Mouse (Mus musculus): ENCODE data around the gene R3hdm4.

R3hdm4 gene

DNA sequence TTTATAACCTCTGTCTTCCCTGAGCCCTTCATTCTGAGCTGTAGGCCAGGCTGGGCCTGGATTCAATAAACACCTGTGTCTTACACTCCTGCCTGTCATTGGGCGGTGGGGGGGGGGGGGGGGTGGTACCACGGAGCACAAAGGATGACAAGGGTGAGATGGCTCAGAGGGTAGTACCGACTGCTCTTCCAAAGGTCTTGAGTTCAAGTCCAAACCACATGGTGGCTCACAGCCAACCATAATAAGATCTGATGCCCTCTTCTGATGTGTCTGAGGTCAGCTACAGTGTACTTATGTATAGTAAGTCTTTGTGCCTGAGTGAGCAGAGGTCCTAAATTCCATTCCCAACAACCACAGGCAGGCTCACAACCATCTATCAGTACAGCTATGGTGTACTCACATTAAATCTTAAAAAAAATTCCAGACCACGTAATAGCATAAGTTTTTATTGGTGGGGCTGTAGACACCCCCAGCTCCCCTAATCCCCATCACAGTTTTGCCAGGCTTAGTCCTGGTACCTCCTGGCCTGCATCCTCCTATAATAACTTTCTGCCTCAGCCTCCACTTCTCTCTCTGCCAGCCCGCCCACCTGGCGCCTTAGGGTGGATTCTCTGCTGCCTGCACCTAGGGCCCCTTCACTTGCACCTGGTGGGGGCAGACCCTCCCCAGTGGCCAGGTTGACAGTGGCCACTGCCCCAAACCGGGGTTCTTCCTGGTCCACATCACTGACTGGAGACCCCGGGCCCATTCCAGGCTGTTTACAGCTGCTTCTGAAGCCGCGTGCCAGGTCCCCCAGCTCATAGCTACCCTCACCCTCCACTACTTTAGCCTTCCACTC, 56.4 kb downstream of the R3hdm4 start:
- DNase-seq = no peak

DNA sequence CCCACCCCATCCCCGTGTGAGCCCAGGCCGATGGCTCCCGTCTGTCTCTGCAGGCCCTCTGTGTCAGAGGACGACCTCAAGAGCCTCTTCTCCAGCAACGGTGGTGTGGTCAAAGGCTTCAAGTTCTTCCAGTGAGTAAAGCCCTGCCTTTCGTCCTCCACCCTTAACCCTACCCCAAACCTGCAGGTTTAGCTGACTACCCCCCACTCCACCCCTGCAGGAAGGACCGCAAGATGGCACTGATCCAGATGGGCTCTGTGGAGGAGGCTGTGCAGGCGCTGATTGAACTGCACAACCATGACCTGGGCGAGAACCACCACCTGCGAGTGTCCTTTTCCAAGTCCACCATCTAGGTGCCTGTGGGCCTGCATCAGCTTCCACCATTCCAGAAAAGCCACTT, 58.1 kb downstream of the R3hdm4 start:
- DNase-seq = no peak

DNA sequence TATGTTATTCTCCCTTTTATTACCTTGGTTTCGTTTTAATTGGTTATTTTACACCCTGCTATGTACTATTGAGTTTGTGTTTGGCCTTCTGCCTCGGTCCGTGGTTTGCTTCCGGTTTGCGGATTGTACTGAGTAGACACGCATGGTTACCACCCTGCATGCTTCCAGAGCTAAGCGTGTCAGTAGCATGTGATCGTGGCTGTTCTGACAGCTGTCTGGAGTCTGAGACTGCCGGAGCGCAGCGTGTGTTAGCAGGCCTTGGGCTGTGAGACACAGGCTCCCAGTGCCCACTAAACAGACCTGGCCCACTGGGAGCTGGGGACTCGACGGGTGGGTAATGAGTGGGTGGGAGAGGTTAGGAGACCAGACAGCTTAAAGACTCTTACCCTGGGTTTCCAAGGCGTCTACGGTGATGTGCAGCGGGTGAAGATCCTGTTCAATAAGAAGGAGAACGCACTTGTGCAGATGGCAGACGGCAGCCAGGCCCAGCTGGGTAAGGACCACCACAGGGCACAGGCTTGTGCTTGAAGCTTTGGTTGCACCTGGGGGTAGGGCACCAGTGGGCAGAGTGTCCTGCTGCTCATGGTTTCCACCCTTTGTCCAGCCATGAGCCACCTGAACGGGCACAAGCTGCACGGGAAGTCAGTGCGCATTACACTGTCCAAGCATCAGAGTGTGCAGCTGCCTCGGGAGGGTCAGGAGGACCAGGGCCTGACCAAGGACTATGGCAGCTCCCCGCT, 58.8 kb downstream of the R3hdm4 start:
- DNase-seq = no peak

DNA sequence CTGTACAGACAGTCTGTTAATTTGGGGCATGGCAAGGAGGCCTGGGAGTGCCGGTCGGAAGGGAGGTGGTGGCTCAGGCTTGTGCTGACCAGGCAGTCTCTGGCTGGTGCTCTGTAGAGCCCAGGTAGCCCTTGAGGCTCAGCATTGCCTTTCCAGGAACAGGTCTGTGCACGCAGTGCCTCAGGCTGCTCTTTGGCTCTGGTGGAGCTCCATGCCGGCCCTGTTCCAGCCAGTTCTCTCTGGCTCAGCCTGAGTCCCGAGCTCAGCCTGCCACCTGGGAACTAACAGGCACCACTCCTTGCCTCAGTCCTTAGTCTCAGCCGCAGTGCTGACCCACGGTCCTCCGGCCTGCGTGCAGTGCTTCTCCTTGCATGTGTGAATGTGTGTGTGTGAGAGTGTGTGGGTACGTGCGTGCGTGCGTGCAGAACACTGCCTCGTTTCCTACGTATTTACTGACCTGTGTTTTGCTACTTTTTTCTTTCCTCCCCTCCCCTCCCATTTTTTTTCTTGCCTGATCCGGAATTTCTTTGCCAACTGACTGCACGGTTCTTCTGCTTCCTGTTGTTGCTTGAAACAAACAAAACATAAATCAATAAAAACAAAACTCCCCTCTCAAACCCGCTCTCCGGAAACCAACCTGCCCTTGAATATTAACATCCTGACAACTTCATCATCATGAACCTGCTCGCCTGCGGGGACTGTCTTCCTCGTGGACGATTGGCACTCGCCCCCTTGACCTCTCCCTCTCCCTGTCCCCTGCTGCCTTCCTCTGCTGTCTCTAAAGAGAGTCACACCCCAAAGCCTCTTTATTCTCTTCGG, 59.6 kb downstream of the R3hdm4 start:
- DNase-seq = no peak

DNA sequence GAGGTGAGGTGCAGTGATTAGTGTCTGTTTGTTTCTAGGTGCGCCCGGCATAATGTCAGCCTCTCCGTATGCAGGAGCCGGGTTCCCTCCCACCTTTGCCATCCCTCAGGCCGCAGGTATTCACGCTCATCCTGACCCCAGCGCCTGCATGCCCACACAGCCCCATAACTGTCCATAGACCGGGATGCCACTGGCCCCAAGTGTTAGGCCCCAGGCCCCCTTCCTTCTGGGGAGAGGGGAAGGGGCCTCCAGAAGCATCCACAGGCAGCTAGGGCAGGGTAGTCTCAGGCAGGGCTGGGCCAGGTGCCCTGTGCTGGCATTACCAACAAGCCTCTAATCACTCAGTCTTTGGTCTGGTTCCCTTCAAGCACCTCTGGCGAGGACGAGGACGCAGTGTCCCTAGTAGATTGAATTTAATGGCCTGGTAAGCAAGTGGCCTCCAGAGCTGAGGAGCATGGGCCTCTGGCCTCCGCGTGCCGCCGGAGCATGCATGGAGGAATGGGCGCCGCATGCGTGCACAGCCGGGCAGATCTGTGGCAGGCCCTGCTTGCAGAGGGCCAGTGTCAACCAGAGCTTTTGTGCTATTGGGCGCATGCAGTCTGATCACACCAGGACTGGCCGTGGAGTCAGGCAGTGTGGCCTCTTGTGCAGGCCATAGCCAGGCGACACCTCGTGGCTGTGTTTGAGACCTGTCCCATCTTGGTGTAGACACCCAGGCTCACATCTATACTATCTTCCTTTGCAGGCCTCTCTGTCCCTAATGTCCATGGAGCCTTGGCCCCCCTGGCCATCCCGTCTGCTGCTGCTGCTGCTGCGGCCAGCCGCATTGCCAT, 60.7 kb downstream of the R3hdm4 start:
- DNase-seq = no peak
